Mouse (Mus musculus) heart, embryonic 12.5 days (tissue): ENCODE results near the gene Slc2a10. TPM values are rescaled to one million over a fixed set of nuclear protein-coding genes. Genes with fewer than 3 reads are reported as not detected.
"Not testable (repeated sequence)": the region's sequence is repeated elsewhere in the genome, so short reads cannot be mapped to it uniquely, and the experiment has no call there.

ENCODE experiments used
- ATAC-seq: fragments of 200-750 bp; cut with Nextera tagmentation; 2 replicates; pipeline ENCODE4 v1.8.0; 2017; ENCODE audit warnings: moderate TSS enrichment, moderate library complexity; ENCODE audit not compliant: insufficient number of reproducible peaks, low FRiP score
- H3K27ac ChIP-seq: fragments of 300-500 bp; sonication (generic); 2 replicates; pipeline ENCODE4 v1.5.1; 2016; ENCODE audit warnings: mild to moderate bottlenecking, moderate library complexity; ENCODE audit not compliant: poor library complexity, severe bottlenecking
- H3K27me3 ChIP-seq: fragments of 300-500 bp; sonication (generic); replicated peaks from 2 replicates; pipeline ENCODE4 v1.6.1; 2016; ENCODE audit warnings: mild to moderate bottlenecking, moderate library complexity
- H3K36me3 ChIP-seq: fragments of 300-500 bp; sonication (generic); 2 replicates; pipeline ENCODE4 v1.6.1; 2016; ENCODE audit warnings: mild to moderate bottlenecking, moderate library complexity
- H3K4me1 ChIP-seq: fragments of 300-500 bp; sonication (generic); replicated peaks from 2 replicates; pipeline ENCODE4 v1.6.1; 2016; ENCODE audit warnings: mild to moderate bottlenecking
- H3K4me2 ChIP-seq: fragments of 300-500 bp; sonication (generic); 2 replicates; pipeline ENCODE4 v1.6.1; 2016; ENCODE audit warnings: mild to moderate bottlenecking, moderate library complexity
- H3K4me3 ChIP-seq: fragments of 300-500 bp; sonication (generic); 2 replicates; pipeline ENCODE4 v1.5.1; 2016; ENCODE audit warnings: mild to moderate bottlenecking
- H3K9ac ChIP-seq: fragments of 300-500 bp; sonication (generic); 2 replicates; pipeline ENCODE4 v1.6.1; 2016; ENCODE audit warnings: mild to moderate bottlenecking, moderate library complexity
- H3K9me3 ChIP-seq: fragments of 300-500 bp; sonication (generic); replicated peaks from 2 replicates; pipeline ENCODE4 v1.6.1; 2016; ENCODE audit warnings: mild to moderate bottlenecking, moderate library complexity
- WGBS: fragments of 180-500 bp; shearing (Covaris S2); methylation state at CpG from one replicate; pipeline ENCODE4 v1.1.7; 2016; 5-methylcytosine and 5-hydroxymethylcytosine counted together
- polyA plus RNA-seq: library from polyadenylated mRNA; unstranded; fragments of >200 nt; fragmentation: Nextera tagmentation; extraction: Ambion mirVana; gene quantifications from 2 replicates; pipeline ENCODE4 v1.2.1, GENCODE M21; 2016

Slc2a10 gene
- polyA plus RNA-seq, 1 experiment from 2014 or later: 5.7 TPM

- Histone ChIP-seq H3K27me3 (peaks cover 23% of the 10 kb centered on the region), H3K4me1 (peaks cover 20% of the 10 kb centered on the region), H3K4me3 (no peak overlapping the region), H3K27ac (no peak overlapping the region), H3K4me2 (no peak overlapping the region), H3K36me3 (peaks cover 2% of the 10 kb centered on the region), H3K9ac (no peak overlapping the region), H3K9me3 (no peaks in the 10 kb centered on the region)
- 56% methylated on average over 9 of the region's 9 CpGs for WGBS
- ATAC-seq: no peak
Observed at GRCm38 (mm10) chr2:165509686-165510085, 6.1 kb downstream of the Slc2a10 start.

GRCm38 (mm10) chr2:165510466-165510865 lies 6.9 kb downstream of the Slc2a10 start:
- Histone ChIP-seq H3K4me1 (peaks cover 16% of the 10 kb centered on the region), H3K9ac (no peak overlapping the region), H3K4me2 (no peak overlapping the region), H3K27me3 (peaks cover 20% of the 10 kb centered on the region; the same call in 1 of the 2 replicates), H3K36me3 (peaks cover 7% of the 10 kb centered on the region), H3K27ac (no peak overlapping the region), H3K9me3 (no peaks in the 10 kb centered on the region), H3K4me3 (no peak overlapping the region)
- 48% methylated on average over 5 of the region's 5 CpGs for WGBS
- no peak for ATAC-seq

GRCm38 (mm10) chr2:165510914-165511458 lies 7.4 kb downstream of the Slc2a10 start:
- 51% methylated on average over 2 of the region's 2 CpGs for WGBS
- H3K4me3 ChIP-seq, ATAC-seq: not testable (repeated sequence)

GRCm38 (mm10) chr2:165511530-165511929 lies 7.9 kb downstream of the Slc2a10 start:
- not testable (repeated sequence) for H3K9me3 ChIP-seq, H3K36me3 ChIP-seq, H3K4me3 ChIP-seq, H3K27ac ChIP-seq, H3K4me2 ChIP-seq, ATAC-seq, H3K9ac ChIP-seq
- Histone ChIP-seq H3K4me1 (peaks cover 16% of the 10 kb centered on the region), H3K27me3 (peaks cover 20% of the 10 kb centered on the region; the same call in 1 of the 2 replicates)
- 80% methylated on average over 4 of the region's 4 CpGs for WGBS

More at GRCm38 (mm10) chr2:165510914-165511458, 7.4 kb downstream of the Slc2a10 start:
- H3K9me3 ChIP-seq, H3K36me3 ChIP-seq, H3K4me2 ChIP-seq, H3K27ac ChIP-seq, H3K9ac ChIP-seq: not testable (repeated sequence)
- peaks cover 20% of the 10 kb centered on the region; the same call in 1 of the 2 replicates for H3K27me3 ChIP-seq
- peaks cover 16% of the 10 kb centered on the region for H3K4me1 ChIP-seq

- Histone ChIP-seq H3K4me2 (no peak overlapping the region), H3K27ac (no peak overlapping the region), H3K4me3 (no peak overlapping the region), H3K9me3 (no peaks in the 10 kb centered on the region), H3K4me1 (peaks cover 16% of the 10 kb centered on the region), H3K9ac (no peak overlapping the region), H3K27me3 (peaks cover 25% of the 10 kb centered on the region; the same call in 1 of the 2 replicates), H3K36me3 (peaks cover 7% of the 10 kb centered on the region)
- WGBS: 71% methylated on average over 7 of the region's 7 CpGs
- ATAC-seq: no peak
Observed at GRCm38 (mm10) chr2:165512426-165512825, 8.8 kb downstream of the Slc2a10 start.

- H3K4me1 ChIP-seq: peaks cover 16% of the 10 kb centered on the region
- no peak overlapping the region for H3K4me3 ChIP-seq
- no peak overlapping the region for H3K27ac ChIP-seq
- 32% methylated on average over 11 of the region's 11 CpGs for WGBS
- ATAC-seq: no peak
- peaks cover 10% of the 10 kb centered on the region for H3K36me3 ChIP-seq
- no peaks in the 10 kb centered on the region for H3K9me3 ChIP-seq
- H3K27me3 ChIP-seq: peaks cover 25% of the 10 kb centered on the region; the same call in 1 of the 2 replicates
- H3K4me2 ChIP-seq: no peak overlapping the region
- H3K9ac ChIP-seq: no peak overlapping the region
Observed at GRCm38 (mm10) chr2:165512870-165513600, 9.4 kb downstream of the Slc2a10 start.

GRCm38 (mm10) chr2:165515178-165515728 lies 11.7 kb downstream of the Slc2a10 start:
- peaks cover 8% of the 10 kb centered on the region for H3K4me1 ChIP-seq
- peaks cover 17% of the 10 kb centered on the region for H3K36me3 ChIP-seq
- H3K27ac ChIP-seq: no peak overlapping the region
- H3K9me3 ChIP-seq: no peaks in the 10 kb centered on the region
- 89% methylated on average over 20 of the region's 20 CpGs for WGBS
- H3K27me3 ChIP-seq: peaks cover 16% of the 10 kb centered on the region; the same call in 1 of the 2 replicates
- H3K9ac ChIP-seq: no peak overlapping the region
- no peak overlapping the region for H3K4me3 ChIP-seq
- no peak for ATAC-seq
- no peak overlapping the region for H3K4me2 ChIP-seq

- ATAC-seq: no peak
- 57% methylated on average over 4 of the region's 4 CpGs for WGBS
- no peaks in the 10 kb centered on the region for H3K36me3 ChIP-seq
Observed at GRCm38 (mm10) chr2:165525609-165526008, 22.0 kb downstream of the Slc2a10 start.

GRCm38 (mm10) chr2:165529106-165529505 lies 25.5 kb downstream of the Slc2a10 start:
- WGBS: 21% methylated on average over 8 of the region's 8 CpGs
- H3K4me1 ChIP-seq: no peaks in the 10 kb centered on the region
- no peak for ATAC-seq

More at GRCm38 (mm10) chr2:165525609-165526008, 22.0 kb downstream of the Slc2a10 start:
- no peak overlapping the region for H3K27ac ChIP-seq
- H3K4me2 ChIP-seq: no peak overlapping the region
- no peak overlapping the region for H3K4me3 ChIP-seq
- H3K4me1 ChIP-seq: no peaks in the 10 kb centered on the region
- H3K27me3 ChIP-seq: peaks cover 17% of the 10 kb centered on the region; the same call in 1 of the 2 replicates
- H3K9me3 ChIP-seq: no peaks in the 10 kb centered on the region; the same call in 1 of the 2 replicates
- no peak overlapping the region for H3K9ac ChIP-seq

GRCm38 (mm10) chr2:165533789-165534188 lies 30.2 kb downstream of the Slc2a10 start:
- H3K4me3 ChIP-seq: no peak overlapping the region
- no peak overlapping the region for H3K9ac ChIP-seq
- H3K27me3 ChIP-seq: 0 out of 2 replicates have a peak, but pooled peaks cover 11% of the 10 kb centered on the region
- H3K9me3 ChIP-seq: no peaks in the 10 kb centered on the region
- ATAC-seq: no peak
- H3K36me3 ChIP-seq: no peaks in the 10 kb centered on the region
- no peak overlapping the region for H3K4me2 ChIP-seq
- no peaks in the 10 kb centered on the region for H3K4me1 ChIP-seq
- WGBS: 47% methylated on average over 6 of the region's 6 CpGs
- no peak overlapping the region for H3K27ac ChIP-seq

More at GRCm38 (mm10) chr2:165529106-165529505, 25.5 kb downstream of the Slc2a10 start:
- H3K9me3 ChIP-seq: no peaks in the 10 kb centered on the region
- H3K36me3 ChIP-seq: no peaks in the 10 kb centered on the region
- no peak overlapping the region for H3K4me2 ChIP-seq
- H3K9ac ChIP-seq: no peak overlapping the region
- no peak overlapping the region for H3K27ac ChIP-seq
- H3K4me3 ChIP-seq: no peak overlapping the region
- H3K27me3 ChIP-seq: peaks cover 24% of the 10 kb centered on the region; the same call in 1 of the 2 replicates

- no peak overlapping the region for H3K9ac ChIP-seq
- H3K4me1 ChIP-seq: peaks cover 3% of the 10 kb centered on the region; the same call in 1 of the 2 replicates
- no peak overlapping the region for H3K4me3 ChIP-seq
- H3K27me3 ChIP-seq: peaks cover 49% of the 10 kb centered on the region
- WGBS: 61% methylated on average over 3 of the region's 3 CpGs
- no peak overlapping the region for H3K4me2 ChIP-seq
- ATAC-seq: no peak
- no peak overlapping the region for H3K27ac ChIP-seq
- H3K9me3 ChIP-seq: no peaks in the 10 kb centered on the region
- H3K36me3 ChIP-seq: no peaks in the 10 kb centered on the region
Observed at GRCm38 (mm10) chr2:165540975-165541374, 37.4 kb downstream of the Slc2a10 start.
